Mouse (Mus musculus): ENCODE data around the gene Shisa8.

- TF ChIP-seq MYOD1 (IDR thresholded peaks at IDR 0.05; ENCODE audit: control insufficient read depth in 1 of 3, insufficient read length in 2 of 3, low read depth in 2 of 3) (no peak), POLR2A (IDR thresholded peaks at IDR 0.05; ENCODE audit: insufficient read length, low read depth) (peak; percentile 24), MAX (IDR thresholded peaks at IDR 0.05; ENCODE audit: low read depth) (no peak), TCF12 (IDR thresholded peaks at IDR 0.05; ENCODE audit: insufficient read depth, poor library complexity, severe bottlenecking) (no peak), CEBPB (IDR thresholded peaks at IDR 0.05; ENCODE audit: insufficient read depth, poor library complexity, severe bottlenecking) (no peak), MYOG (IDR thresholded peaks at IDR 0.05; ENCODE audit: control insufficient read depth in 1 of 3, insufficient read depth in 1 of 3, insufficient read length in 2 of 3, low read depth in 2 of 3) (no peak), POLR2AphosphoS2 (IDR thresholded peaks at IDR 0.05; ENCODE audit: insufficient read length, low read depth) (peak; percentile 55), USF1 (IDR thresholded peaks at IDR 0.05; ENCODE audit: low read depth) (no peak), REST (IDR thresholded peaks at IDR 0.05; ENCODE audit: insufficient read depth, insufficient read length) (no peak), E2F4 (IDR thresholded peaks at IDR 0.05; ENCODE audit: insufficient read depth) (no peak), TCF3 (IDR thresholded peaks at IDR 0.05; ENCODE audit: insufficient read length, low read depth) (no peak)
These were observed 14.7 kb downstream of the Shisa8 start for GRCm38 (mm10) chr15:82197937-82198336.

All from myocyte (in vitro differentiated cells).